Mouse (Mus musculus): ENCODE data around the gene Rdh8. TPM values are rescaled to one million over a fixed set of nuclear protein-coding genes. Genes with fewer than 3 reads are reported as not detected.

Rdh8 gene
- not detected in 2 replicates for polyA plus RNA-seq (2016; fragmentation: Nextera tagmentation; extraction: Ambion mirVana)

DNA sequence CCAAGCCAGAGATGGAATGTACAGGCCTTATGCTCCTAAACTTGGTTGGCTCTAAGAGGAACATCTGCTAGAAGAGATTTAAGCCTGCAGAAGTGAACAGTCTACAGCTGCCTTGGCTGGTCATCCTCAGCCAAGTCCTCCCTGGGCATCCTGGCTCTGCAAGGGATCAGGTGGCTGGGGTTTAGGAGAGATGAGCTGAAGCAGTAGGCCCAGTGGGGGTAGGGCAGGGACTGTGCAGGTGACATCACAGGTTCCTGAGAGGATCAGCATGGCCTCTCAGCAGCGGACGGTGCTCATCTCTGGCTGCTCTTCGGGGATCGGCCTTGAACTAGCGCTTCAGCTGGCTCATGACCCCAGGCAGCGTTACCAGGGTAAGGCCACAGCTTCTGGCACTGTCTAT, at the start of gene Rdh8:
Gene Rdh8, plus strand, starts transcription at position 268 of the 400 bp plus-strand sequence.
- peaks cover 8% of the 10 kb centered on the region for H3K4me1 ChIP-seq
- WGBS, result 73% methylated on average over 6 of the region's 6 CpGs
- H3K4me3 ChIP-seq, result no peak within 1 kb of the TSS
- no peak within 1 kb of the TSS for H3K27ac ChIP-seq
- H3K27me3 ChIP-seq (ENCODE audit: insufficient read depth, poor library complexity, severe bottlenecking), result peaks cover 28% of the 10 kb centered on the region
- no peaks in the 10 kb centered on the region for H3K36me3 ChIP-seq
- DNase-seq (ENCODE audit: low spot score), result no peak
- no peaks in the 10 kb centered on the region for H3K9me3 ChIP-seq

DNA sequence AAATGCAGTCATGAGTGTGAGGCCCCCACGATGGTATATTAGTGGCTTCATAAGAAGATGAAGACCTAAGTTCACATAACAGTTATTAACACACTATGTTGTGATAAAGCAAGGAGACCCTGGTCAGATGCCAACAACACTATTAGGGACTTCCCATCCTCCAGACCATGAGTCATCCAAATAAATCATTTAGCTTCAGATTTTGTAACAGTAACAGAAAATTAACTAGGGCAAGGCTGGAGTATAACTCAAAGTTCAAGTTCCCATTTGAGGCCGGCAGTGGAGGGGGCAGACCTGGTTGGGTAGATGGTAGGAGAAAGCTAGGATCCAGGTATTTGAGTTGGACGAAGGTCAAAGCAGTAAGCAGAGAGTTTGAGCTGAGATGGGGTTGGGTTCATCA, 37.0 kb upstream of the Rdh8 start:
- 71% methylated on average over 3 of the region's 3 CpGs for WGBS
- H3K36me3 ChIP-seq, result no peaks in the 10 kb centered on the region
- peaks cover 2% of the 10 kb centered on the region; the same call in 1 of the 2 replicates for H3K9me3 ChIP-seq

DNA sequence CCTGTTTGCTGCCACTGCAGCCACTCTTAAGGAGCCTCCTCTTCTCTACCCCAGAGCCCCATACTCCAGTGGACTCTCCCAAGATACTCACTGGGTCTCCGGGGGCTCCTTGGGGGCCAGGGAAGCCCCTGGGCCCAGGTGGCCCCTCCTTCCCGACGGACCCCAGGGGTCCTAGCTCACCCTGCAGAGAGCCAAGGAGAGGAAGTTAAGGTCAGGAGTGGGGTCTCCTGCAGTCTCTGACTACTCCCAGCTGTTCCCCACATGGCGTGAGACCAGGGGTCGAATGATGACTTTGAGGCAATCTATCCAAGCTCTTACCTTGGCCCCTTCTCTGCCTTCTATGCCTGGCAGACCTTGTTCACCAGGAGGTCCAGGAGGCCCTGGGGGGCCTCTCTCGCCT, 33.2 kb upstream of the Rdh8 start:
- DNase-seq (ENCODE audit: low spot score), result no peak
- WGBS, result 70% methylated on average over 6 of the region's 6 CpGs
- Histone ChIP-seq H3K27ac (peak overlapping the region; percentile 4; the same call in 1 of the 2 replicates), H3K4me1 (no peaks in the 10 kb centered on the region), H3K9me3 (peaks cover 2% of the 10 kb centered on the region; the same call in 1 of the 2 replicates), H3K36me3 (no peaks in the 10 kb centered on the region), H3K4me3 (no peak overlapping the region), H3K27me3 (ENCODE audit: insufficient read depth, poor library complexity, severe bottlenecking) (no peaks in the 10 kb centered on the region)

More for the DNA sequence above, 37.0 kb upstream of the Rdh8 start:
- no peaks in the 10 kb centered on the region for H3K4me1 ChIP-seq
- DNase-seq (ENCODE audit: low spot score), result no peak
- no peaks in the 10 kb centered on the region for H3K27me3 ChIP-seq (ENCODE audit: insufficient read depth, poor library complexity, severe bottlenecking)
- H3K4me3 ChIP-seq, result no peak overlapping the region
- H3K27ac ChIP-seq, result no peak overlapping the region

DNA sequence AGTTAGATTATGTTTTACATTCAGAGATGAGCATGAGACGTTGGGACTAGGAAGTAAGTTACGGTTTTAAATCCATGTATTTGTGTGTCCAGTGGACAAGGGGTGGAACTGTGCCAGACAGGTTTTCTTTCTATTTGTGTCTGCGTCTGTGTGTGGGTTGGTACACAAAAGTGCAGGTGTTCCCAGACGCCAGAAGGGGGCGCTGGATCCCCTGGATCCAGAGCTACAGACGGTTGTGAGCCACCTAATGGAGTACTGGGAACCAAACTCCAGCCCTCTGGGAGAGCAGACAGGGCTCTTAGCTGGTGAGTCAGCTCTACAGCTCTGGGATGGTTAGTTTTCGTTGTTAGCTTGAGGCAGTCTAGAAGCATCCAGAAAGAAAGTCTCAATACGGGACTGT, 30.3 kb upstream of the Rdh8 start:
- Histone ChIP-seq H3K4me1 (no peaks in the 10 kb centered on the region), H3K36me3 (no peaks in the 10 kb centered on the region), H3K9me3 (no peaks in the 10 kb centered on the region), H3K27me3 (ENCODE audit: insufficient read depth, poor library complexity, severe bottlenecking) (no peaks in the 10 kb centered on the region), H3K27ac (no peak overlapping the region), H3K4me3 (no peak overlapping the region)
- 69% methylated on average over 8 of the region's 8 CpGs for WGBS
- no peak for DNase-seq (ENCODE audit: low spot score)

GRCm38 (mm10) chr9:20789651-20790050, 28.7 kb upstream of the Rdh8 start:
- DNase-seq (ENCODE audit: low spot score), result no peak
- Histone ChIP-seq H3K36me3 (no peaks in the 10 kb centered on the region), H3K27ac (no peak overlapping the region), H3K27me3 (ENCODE audit: insufficient read depth, poor library complexity, severe bottlenecking) (no peaks in the 10 kb centered on the region), H3K9me3 (no peaks in the 10 kb centered on the region), H3K4me3 (no peak overlapping the region), H3K4me1 (peaks cover 10% of the 10 kb centered on the region; the same call in 1 of the 2 replicates)
- WGBS, result 65% methylated on average over 3 of the region's 4 CpGs

GRCm38 (mm10) chr9:20790345-20790744, 28.0 kb upstream of the Rdh8 start:
- no peaks in the 10 kb centered on the region for H3K9me3 ChIP-seq
- no peak overlapping the region for H3K4me3 ChIP-seq
- H3K27me3 ChIP-seq (ENCODE audit: insufficient read depth, poor library complexity, severe bottlenecking), result no peaks in the 10 kb centered on the region
- no peaks in the 10 kb centered on the region for H3K36me3 ChIP-seq
- peaks cover 10% of the 10 kb centered on the region; the same call in 1 of the 2 replicates for H3K4me1 ChIP-seq
- WGBS, result 69% methylated on average over 3 of the region's 3 CpGs
- no peak for DNase-seq (ENCODE audit: low spot score)
- no peak overlapping the region for H3K27ac ChIP-seq

- H3K4me3 ChIP-seq, result no peak overlapping the region
- WGBS, result 27% methylated on average over 7 of the region's 7 CpGs
- no peaks in the 10 kb centered on the region for H3K9me3 ChIP-seq
- no peak overlapping the region for H3K27ac ChIP-seq
- H3K36me3 ChIP-seq, result no peaks in the 10 kb centered on the region
- DNase-seq (ENCODE audit: low spot score), result no peak
- peaks cover 10% of the 10 kb centered on the region; the same call in 1 of the 2 replicates for H3K4me1 ChIP-seq
- no peaks in the 10 kb centered on the region for H3K27me3 ChIP-seq (ENCODE audit: insufficient read depth, poor library complexity, severe bottlenecking)
These were observed 24.0 kb upstream of the Rdh8 start for GRCm38 (mm10) chr9:20794108-20794806.

- H3K27me3 ChIP-seq (ENCODE audit: insufficient read depth, poor library complexity, severe bottlenecking), result peaks cover 4% of the 10 kb centered on the region; the same call in 1 of the 2 replicates
- no peaks in the 10 kb centered on the region for H3K36me3 ChIP-seq
- H3K4me3 ChIP-seq, result no peak overlapping the region
- H3K9me3 ChIP-seq, result no peaks in the 10 kb centered on the region
- 76% methylated on average over 13 of the region's 13 CpGs for WGBS
- DNase-seq (ENCODE audit: low spot score), result no peak
- H3K27ac ChIP-seq, result no peak overlapping the region
- H3K4me1 ChIP-seq, result no peaks in the 10 kb centered on the region
These were observed 13.8 kb upstream of the Rdh8 start for GRCm38 (mm10) chr9:20804266-20805158.

GRCm38 (mm10) chr9:20805159-20805495, 13.2 kb upstream of the Rdh8 start:
- Histone ChIP-seq H3K4me3 (no peak overlapping the region), H3K9me3 (no peaks in the 10 kb centered on the region), H3K27ac (no peak overlapping the region), H3K4me1 (no peaks in the 10 kb centered on the region), H3K36me3 (no peaks in the 10 kb centered on the region), H3K27me3 (ENCODE audit: insufficient read depth, poor library complexity, severe bottlenecking) (peaks cover 8% of the 10 kb centered on the region; the same call in 1 of the 2 replicates)
- no peak for DNase-seq (ENCODE audit: low spot score)
- 77% methylated on average over 3 of the region's 3 CpGs for WGBS

GRCm38 (mm10) chr9:20805706-20806105, 12.6 kb upstream of the Rdh8 start:
- H3K4me1 ChIP-seq, result no peaks in the 10 kb centered on the region
- no peaks in the 10 kb centered on the region for H3K36me3 ChIP-seq
- H3K27me3 ChIP-seq (ENCODE audit: insufficient read depth, poor library complexity, severe bottlenecking), result peaks cover 8% of the 10 kb centered on the region; the same call in 1 of the 2 replicates
- H3K27ac ChIP-seq, result no peak overlapping the region
- H3K4me3 ChIP-seq, result no peak overlapping the region
- no peak for DNase-seq (ENCODE audit: low spot score)
- 38% methylated on average over 5 of the region's 5 CpGs for WGBS
- H3K9me3 ChIP-seq, result no peaks in the 10 kb centered on the region

- no peak for DNase-seq (ENCODE audit: low spot score)
- Histone ChIP-seq H3K4me3 (no peak overlapping the region), H3K4me1 (peaks cover 13% of the 10 kb centered on the region), H3K36me3 (no peaks in the 10 kb centered on the region), H3K27ac (no peak overlapping the region), H3K9me3 (no peaks in the 10 kb centered on the region), H3K27me3 (ENCODE audit: insufficient read depth, poor library complexity, severe bottlenecking) (peaks cover 43% of the 10 kb centered on the region)
- 54% methylated on average over 4 of the region's 4 CpGs for WGBS
These were observed 8.0 kb upstream of the Rdh8 start for GRCm38 (mm10) chr9:20810271-20810670.

GRCm38 (mm10) chr9:20810773-20811172, 7.5 kb upstream of the Rdh8 start:
- Histone ChIP-seq H3K27me3 (ENCODE audit: insufficient read depth, poor library complexity, severe bottlenecking) (peaks cover 44% of the 10 kb centered on the region), H3K4me3 (no peak overlapping the region), H3K27ac (no peak overlapping the region), H3K9me3 (no peaks in the 10 kb centered on the region), H3K4me1 (peaks cover 13% of the 10 kb centered on the region), H3K36me3 (no peaks in the 10 kb centered on the region)
- no peak for DNase-seq (ENCODE audit: low spot score)
- 59% methylated on average over 1 of the region's 1 CpGs for WGBS

Data from heart, embryonic 10.5 days (tissue).